Mouse (Mus musculus): ENCODE results near the gene Col4a6.

The Col4a6 gene

GRCm38 (mm10) chrX:141249636-141250035 is 224.2 kb downstream of the Col4a6 start:
- DNase-seq (ENCODE audit: low spot score) = no peak

- no peak for DNase-seq (ENCODE audit: low spot score)
Observed at GRCm38 (mm10) chrX:141236564-141237333, 237.1 kb downstream of the Col4a6 start.

- no peak for DNase-seq (ENCODE audit: low spot score)
Observed at GRCm38 (mm10) chrX:141228169-141228568, 245.7 kb downstream of the Col4a6 start.

GRCm38 (mm10) chrX:141212802-141213201 is 261.1 kb downstream of the Col4a6 start:
- DNase-seq (ENCODE audit: low spot score) = no peak

GRCm38 (mm10) chrX:141198993-141199392 is 274.9 kb downstream of the Col4a6 start:
- DNase-seq (ENCODE audit: low spot score) = no peak

- no peak for DNase-seq (ENCODE audit: low spot score)
Observed at GRCm38 (mm10) chrX:141195036-141195435, 278.8 kb downstream of the Col4a6 start.

- no peak for DNase-seq (ENCODE audit: low spot score)
Observed at GRCm38 (mm10) chrX:141175353-141175752, 298.5 kb downstream of the Col4a6 start.

GRCm38 (mm10) chrX:141165067-141165466 is 308.8 kb downstream of the Col4a6 start:
- DNase-seq (ENCODE audit: low spot score) = no peak

- DNase-seq (ENCODE audit: low spot score) = no peak
Observed at GRCm38 (mm10) chrX:141160371-141160770, 313.5 kb downstream of the Col4a6 start.

GRCm38 (mm10) chrX:141158160-141158559 is 315.7 kb downstream of the Col4a6 start:
- DNase-seq (ENCODE audit: low spot score) = no peak

GRCm38 (mm10) chrX:141157626-141158025 is 316.2 kb downstream of the Col4a6 start:
- no peak for DNase-seq (ENCODE audit: low spot score)

GRCm38 (mm10) chrX:141156696-141157095 is 317.2 kb downstream of the Col4a6 start:
- peak; percentile 12 for DNase-seq (ENCODE audit: low spot score)

GRCm38 (mm10) chrX:141151182-141151581 is 322.7 kb downstream of the Col4a6 start:
- DNase-seq (ENCODE audit: low spot score) = no peak

GRCm38 (mm10) chrX:141150290-141150689 is 323.6 kb downstream of the Col4a6 start:
- DNase-seq (ENCODE audit: low spot score) = no peak

- no peak for DNase-seq (ENCODE audit: low spot score)
Observed at GRCm38 (mm10) chrX:141149705-141150104, 324.2 kb downstream of the Col4a6 start.
